In genomic region chr4:100735098-100735935, GRCm38 (mm10) we compare ENCODE assay signal across 24 mouse cellular contexts. TPM values are rescaled to one million over a fixed set of nuclear protein-coding genes. Genes with fewer than 3 reads are reported as not detected.
DNase-seq lines count a peak whose midpoint lies in the region; ATAC-seq and TF ChIP-seq lines count a peak whose summit lies in the region.
"Had no signal": no experiment of that assay in that cellular context is flagged by ENCODE, and none has a peak within 500 bp of the region (broad histone marks: within the 10 kb centered on the region; RNA-seq: fewer than 3 reads in every experiment).

No protein-coding gene starts in this region.

- DNase-seq in forebrain, embryonic 11.5 days (ENCODE audit: low spot score): no peak
- no peak for DNase-seq in forebrain, postnatal 0 days
- peak; percentile 17 for DNase-seq in forebrain, embryonic 14.5 days (ENCODE audit: low spot score)
- no peak for DNase-seq in thymus, postnatal 10 days (ENCODE audit: low spot score in 2 of 2)
- no peak for DNase-seq in layer of hippocampus, adult 8-10 months (ENCODE audit: low spot score in 2 of 2)
- DNase-seq: adrenal gland, postnatal 10 days; cerebellum, adult 11 months; cerebellum, adult 9-10 months; cerebellum, postnatal 36 days; gastrocnemius, postnatal 10 days; heart, postnatal 14 days; kidney, postnatal 25 days; right cerebral cortex, postnatal 14 days; thymus, postnatal 14 days had no signal

- peak overlapping the region; percentile 67 for H3K27ac ChIP-seq in forebrain, embryonic 11.5 days (ENCODE audit: low read depth, low read length)
- no peak overlapping the region for H3K27ac ChIP-seq in forebrain, postnatal 0 days (ENCODE audit: low read depth, low read length)
- H3K27ac ChIP-seq in midbrain, embryonic 12.5 days (replicated peaks): 0 out of 2 replicates have a peak overlapping the region, but pooled peaks have one; percentile 11
- H3K27ac ChIP-seq in midbrain, embryonic 15.5 days: no peak overlapping the region
- peak overlapping the region; percentile 33; the same call in 1 of the 2 replicates for H3K27ac ChIP-seq in forebrain, embryonic 14.5 days (ENCODE audit: low read depth, low read length)
- H3K27ac ChIP-seq: hindbrain, embryonic 10.5 days; limb, embryonic 13.5 days; lung, embryonic 15.5 days; neural tube, embryonic 13.5 days had no signal

- H3K9ac ChIP-seq in forebrain, embryonic 11.5 days (ENCODE audit: low read length): no peak overlapping the region
- no peak overlapping the region for H3K9ac ChIP-seq in forebrain, postnatal 0 days
- no peak overlapping the region for H3K9ac ChIP-seq in midbrain, embryonic 12.5 days (replicated peaks)
- H3K9ac ChIP-seq in midbrain, embryonic 15.5 days: no peak overlapping the region
- no peak overlapping the region for H3K9ac ChIP-seq in forebrain, embryonic 14.5 days (ENCODE audit: low read length)
- H3K9ac ChIP-seq: limb, embryonic 13.5 days; lung, embryonic 15.5 days; neural tube, embryonic 13.5 days had no signal

- H3K4me1 ChIP-seq in forebrain, embryonic 11.5 days (replicated peaks; ENCODE audit: control insufficient read depth, insufficient read depth, low read length): peaks cover 4% of the 10 kb centered on the region
- no peaks in the 10 kb centered on the region; the same call in 1 of the 2 replicates for H3K4me1 ChIP-seq in forebrain, postnatal 0 days (ENCODE audit: insufficient read depth)
- peaks cover 11% of the 10 kb centered on the region for H3K4me1 ChIP-seq in midbrain, embryonic 12.5 days
- 0 out of 2 replicates have a peak, but pooled peaks cover 8% of the 10 kb centered on the region for H3K4me1 ChIP-seq in midbrain, embryonic 15.5 days
- peaks cover 8% of the 10 kb centered on the region; the same call in 1 of the 2 replicates for H3K4me1 ChIP-seq in forebrain, embryonic 14.5 days (ENCODE audit: control insufficient read depth, insufficient read depth, low read length)
- H3K4me1 ChIP-seq: hindbrain, embryonic 10.5 days; limb, embryonic 13.5 days; lung, embryonic 15.5 days had no signal

- ATAC-seq in forebrain, embryonic 11.5 days (replicated peaks; ENCODE audit: low FRiP score): peak; percentile 59
- no peak for ATAC-seq in forebrain, postnatal 0 days
- ATAC-seq in midbrain, embryonic 12.5 days (ENCODE audit: low FRiP score, low read depth): peak; percentile 80
- ATAC-seq in midbrain, embryonic 15.5 days (replicated peaks): no peak
- ATAC-seq in forebrain, embryonic 14.5 days: peak; percentile 50; the same call in 1 of the 2 replicates
- ATAC-seq: intestine, postnatal 0 days; Patski had no signal

- H3K9me3 ChIP-seq in forebrain, embryonic 11.5 days (ENCODE audit: control insufficient read depth, low read length): no peaks in the 10 kb centered on the region
- H3K9me3 ChIP-seq in forebrain, postnatal 0 days (ENCODE audit: low read length): no peaks in the 10 kb centered on the region
- no peaks in the 10 kb centered on the region for H3K9me3 ChIP-seq in midbrain, embryonic 12.5 days
- no peaks in the 10 kb centered on the region for H3K9me3 ChIP-seq in midbrain, embryonic 15.5 days
- no peaks in the 10 kb centered on the region for H3K9me3 ChIP-seq in forebrain, embryonic 14.5 days (replicated peaks; ENCODE audit: control insufficient read depth, low read length)
- H3K9me3 ChIP-seq: hindbrain, embryonic 10.5 days; limb, embryonic 13.5 days; lung, embryonic 15.5 days; neural tube, embryonic 13.5 days had no signal

- 54% methylated on average over 9 of the region's 9 CpGs for WGBS in forebrain, embryonic 11.5 days
- 31% methylated on average over 9 of the region's 9 CpGs for WGBS in forebrain, postnatal 0 days
- WGBS in midbrain, embryonic 12.5 days: 57% methylated on average over 9 of the region's 9 CpGs
- 53% methylated on average over 9 of the region's 9 CpGs for WGBS in midbrain, embryonic 15.5 days
- WGBS in forebrain, embryonic 14.5 days: 23% methylated on average over 9 of the region's 9 CpGs

- no peak overlapping the region for H3K4me3 ChIP-seq in forebrain, embryonic 11.5 days (ENCODE audit: low read depth, low read length)
- no peak overlapping the region for H3K4me3 ChIP-seq in forebrain, postnatal 0 days (ENCODE audit: low read depth, low read length)
- no peak overlapping the region for H3K4me3 ChIP-seq in midbrain, embryonic 12.5 days
- no peak overlapping the region for H3K4me3 ChIP-seq in midbrain, embryonic 15.5 days
- H3K4me3 ChIP-seq in forebrain, embryonic 14.5 days (ENCODE audit: low read depth, low read length): no peak overlapping the region
- H3K4me3 ChIP-seq: hindbrain, embryonic 10.5 days; limb, embryonic 13.5 days; lung, embryonic 15.5 days; neural tube, embryonic 13.5 days had no signal

- no peak for TF ChIP-seq CTCF in forebrain, postnatal 0 days (IDR thresholded peaks at IDR 0.05; ENCODE audit: low read depth)

- H3K27me3 ChIP-seq in forebrain, embryonic 11.5 days (ENCODE audit: control insufficient read depth, insufficient read depth, low read length): no peaks in the 10 kb centered on the region
- no peaks in the 10 kb centered on the region for H3K27me3 ChIP-seq in forebrain, postnatal 0 days (ENCODE audit: insufficient read depth, low read length)
- H3K27me3 ChIP-seq in midbrain, embryonic 12.5 days: no peaks in the 10 kb centered on the region
- no peaks in the 10 kb centered on the region for H3K27me3 ChIP-seq in midbrain, embryonic 15.5 days (replicated peaks)
- H3K27me3 ChIP-seq in forebrain, embryonic 14.5 days (replicated peaks; ENCODE audit: control insufficient read depth, insufficient read depth, low read length): no peaks in the 10 kb centered on the region
- H3K27me3 ChIP-seq: limb, embryonic 13.5 days; lung, embryonic 15.5 days; neural tube, embryonic 13.5 days; Patski had no signal

- H3K4me2 ChIP-seq in forebrain, embryonic 11.5 days (ENCODE audit: low read depth, low read length, severe bottlenecking): no peak overlapping the region
- no peak overlapping the region for H3K4me2 ChIP-seq in forebrain, postnatal 0 days (ENCODE audit: low read depth)
- H3K4me2 ChIP-seq in midbrain, embryonic 12.5 days (replicated peaks): no peak overlapping the region
- no peak overlapping the region for H3K4me2 ChIP-seq in midbrain, embryonic 15.5 days
- H3K4me2 ChIP-seq in forebrain, embryonic 14.5 days (ENCODE audit: low read length): no peak overlapping the region
- H3K4me2 ChIP-seq: limb, embryonic 13.5 days; liver, embryonic 11.5 days; lung, embryonic 15.5 days; neural tube, embryonic 13.5 days had no signal

- H3K36me3 ChIP-seq in forebrain, embryonic 11.5 days (ENCODE audit: control insufficient read depth, insufficient read depth, low read length): no peaks in the 10 kb centered on the region
- no peaks in the 10 kb centered on the region for H3K36me3 ChIP-seq in forebrain, postnatal 0 days (ENCODE audit: insufficient read depth)
- H3K36me3 ChIP-seq in midbrain, embryonic 12.5 days: no peaks in the 10 kb centered on the region
- H3K36me3 ChIP-seq in midbrain, embryonic 15.5 days (replicated peaks): no peaks in the 10 kb centered on the region
- H3K36me3 ChIP-seq in forebrain, embryonic 14.5 days (ENCODE audit: control insufficient read depth, insufficient read depth, low read length): no peaks in the 10 kb centered on the region
- H3K36me3 ChIP-seq: G1E; hindbrain, embryonic 10.5 days; limb, embryonic 13.5 days; lung, embryonic 15.5 days; neural tube, embryonic 13.5 days had no signal

RNA-seq across cellular contexts. Expression of gene Cachd1, which starts 41.2 kb away (rescaled TPM):
- polyA plus RNA-seq in forebrain, embryonic 11.5 days (2014; fragmentation: Nextera tagmentation; extraction: Ambion mirVana): 45.3 and 50.2 TPM in 2 replicates
- 12.2 and 16.9 TPM in 2 replicates for total RNA-seq in forebrain, postnatal 0 days (2014; rRNA removed)
- polyA plus RNA-seq in forebrain, postnatal 0 days (2015; fragmentation: Nextera tagmentation; extraction: Ambion mirVana): 7.6 and 12.9 TPM in 2 replicates
- 50.8 and 56.5 TPM in 2 replicates for polyA plus RNA-seq in midbrain, embryonic 12.5 days (2016; fragmentation: Nextera tagmentation; extraction: Ambion mirVana)
- polyA plus RNA-seq in midbrain, embryonic 15.5 days (2015; fragmentation: Nextera tagmentation; extraction: Ambion mirVana): 41.8 and 48.7 TPM in 2 replicates
- 14.9 and 16.2 TPM in 2 replicates for polyA plus RNA-seq in forebrain, embryonic 14.5 days (2014; fragmentation: Nextera tagmentation; extraction: Ambion mirVana)
- total RNA-seq in layer of hippocampus, adult 8-10 months (2022): 10 to 100 TPM; 25.4 to 33.6 (median 28.4) TPM

Comparison
In these comparisons a context has a peak if more than half of its experiments do, and no peak if none do; other contexts are left out.
1. ATAC-seq: peak in forebrain, embryonic 11.5 days (single experiment), midbrain, embryonic 12.5 days (single experiment) and forebrain, embryonic 14.5 days (single experiment); none in forebrain, postnatal 0 days (single experiment) and midbrain, embryonic 15.5 days (single experiment).
2. H3K27ac ChIP-seq: peak in forebrain, embryonic 11.5 days (single experiment), midbrain, embryonic 12.5 days (single experiment) and forebrain, embryonic 14.5 days (single experiment); none in forebrain, postnatal 0 days (single experiment) and midbrain, embryonic 15.5 days (single experiment).